8 mouse cellular contexts compared by ENCODE assay signal in genomic region chr19:4711601-4712155, GRCm38 (mm10). TPM values are rescaled to one million over a fixed set of nuclear protein-coding genes. Genes with fewer than 3 reads are reported as not detected.
DNase-seq lines count a peak whose midpoint lies in the region; ATAC-seq and TF ChIP-seq lines count a peak whose summit lies in the region.

No protein-coding gene starts in this region.

- H3K27ac ChIP-seq in heart, postnatal 0 days (ENCODE audit: low read depth): no peak overlapping the region
- no peak overlapping the region for H3K27ac ChIP-seq in heart, adult 2 months
- H3K27ac ChIP-seq in forebrain, embryonic 11.5 days (ENCODE audit: low read depth, low read length): peak overlapping the region; percentile 74
- no peak overlapping the region for H3K27ac ChIP-seq in liver, embryonic 14.5 days

- intact Hi-C loops in heart, adult 2 months (cut with DNase I): no loop called here

- no peak for DNase-seq in heart, postnatal 0 days (ENCODE audit: low spot score)
- no peak for DNase-seq in heart, adult 2 months
- peak; percentile 86 for DNase-seq in brain, embryonic 14.5 days (ENCODE audit: low read depth)
- DNase-seq in forebrain, embryonic 11.5 days (ENCODE audit: low spot score): peak; percentile 87
- DNase-seq in liver, embryonic 14.5 days (ENCODE audit: low read depth in 3 of 3, low spot score in 3 of 3): no peak
- DNase-seq in ovary, postnatal 14 days (ENCODE audit: low spot score): no peak
- no peak for DNase-seq in natural killer cell, adult 2 months (ENCODE audit: low spot score in 2 of 2)

- H3K4me3 ChIP-seq in heart, postnatal 0 days (ENCODE audit: low read depth, low read length): peak overlapping the region; percentile 53
- H3K4me3 ChIP-seq in heart, adult 2 months: no peak overlapping the region
- peak overlapping the region; percentile 75 for H3K4me3 ChIP-seq in forebrain, embryonic 11.5 days (ENCODE audit: low read depth, low read length)
- H3K4me3 ChIP-seq in liver, embryonic 14.5 days (ENCODE audit: insufficient read depth in 1 of 2, low read depth in 2 of 2, low read length in 2 of 2): peak overlapping the region in 1 of 2 experiments; percentile 30; a peak in 2 of 4 replicates

- peaks cover 12% of the 10 kb centered on the region; the same call in 1 of the 2 replicates for H3K4me1 ChIP-seq in heart, postnatal 0 days (ENCODE audit: control insufficient read depth, insufficient read depth)
- H3K4me1 ChIP-seq in heart, adult 2 months (ENCODE audit: control insufficient read depth, insufficient read depth, low read length): no peaks in the 10 kb centered on the region
- peaks cover 5% of the 10 kb centered on the region; the same call in 1 of the 2 replicates for H3K4me1 ChIP-seq in forebrain, embryonic 11.5 days (replicated peaks; ENCODE audit: control insufficient read depth, insufficient read depth, low read length)
- no peaks in the 10 kb centered on the region for H3K4me1 ChIP-seq in liver, embryonic 14.5 days (replicated peaks; ENCODE audit: control insufficient read depth in 2 of 2, insufficient read depth in 2 of 2, low read length in 1 of 2)

- no peak for TF ChIP-seq POLR2A in heart, adult 2 months (IDR thresholded peaks at IDR 0.05; ENCODE audit: insufficient read depth, low read depth, low read length)
- peak; percentile 59; the same call in 1 of the 2 replicates for TF ChIP-seq POLR2A in brain, embryonic 14.5 days (IDR thresholded peaks at IDR 0.05; ENCODE audit: borderline replicate concordance, extremely low read depth, insufficient read depth, insufficient read length, poor library complexity, severe bottlenecking)

- 2% methylated on average over 44 of the region's 65 CpGs for WGBS in heart, postnatal 0 days
- WGBS in heart, adult 2 months: 3% methylated on average over 57 of the region's 65 CpGs
- WGBS in forebrain, embryonic 11.5 days: under 1% methylated on average over 49 of the region's 65 CpGs
- WGBS in liver, embryonic 14.5 days (ENCODE audit: insufficient replicate concordance): 2% methylated on average over 57 of the region's 65 CpGs

- H3K4me2 ChIP-seq in heart, postnatal 0 days (ENCODE audit: low read depth, low read length): peak overlapping the region; percentile 94
- peak overlapping the region; percentile 92 for H3K4me2 ChIP-seq in forebrain, embryonic 11.5 days (ENCODE audit: low read depth, low read length, severe bottlenecking)
- peak overlapping the region; percentile 54 for H3K4me2 ChIP-seq in liver, embryonic 14.5 days (ENCODE audit: low read depth)

- TF ChIP-seq CTCF in heart, postnatal 0 days (IDR thresholded peaks at IDR 0.05; ENCODE audit: low read depth): no peak
- TF ChIP-seq CTCF in heart, adult 2 months (IDR thresholded peaks at IDR 0.05): no peak
- no peak for TF ChIP-seq CTCF in brain, embryonic 14.5 days (IDR thresholded peaks at IDR 0.05; ENCODE audit: borderline replicate concordance, extremely low read depth, insufficient read depth, insufficient read length)
- TF ChIP-seq CTCF in liver, embryonic 14.5 days (IDR thresholded peaks at IDR 0.05; ENCODE audit: low read depth): no peak

- no peaks in the 10 kb centered on the region for H3K36me3 ChIP-seq in heart, postnatal 0 days (replicated peaks; ENCODE audit: control insufficient read depth, insufficient read depth, low read length)
- H3K36me3 ChIP-seq in heart, adult 2 months (ENCODE audit: control insufficient read depth, insufficient read depth, low read length): no peaks in the 10 kb centered on the region
- no peaks in the 10 kb centered on the region for H3K36me3 ChIP-seq in forebrain, embryonic 11.5 days (ENCODE audit: control insufficient read depth, insufficient read depth, low read length)
- no peaks in the 10 kb centered on the region for H3K36me3 ChIP-seq in liver, embryonic 14.5 days (replicated peaks; ENCODE audit: control insufficient read depth, insufficient read depth, low read depth)

- H3K79me2 ChIP-seq in heart, adult 2 months (replicated peaks; ENCODE audit: control insufficient read depth, insufficient read depth, low read length): no peaks in the 10 kb centered on the region

- H3K27me3 ChIP-seq in heart, postnatal 0 days (ENCODE audit: control insufficient read depth, insufficient read depth, low read length): peaks cover 70% of the 10 kb centered on the region
- peaks cover 10% of the 10 kb centered on the region for H3K27me3 ChIP-seq in heart, adult 2 months (ENCODE audit: control insufficient read depth, insufficient read depth, low read length)
- peaks cover 3% of the 10 kb centered on the region for H3K27me3 ChIP-seq in forebrain, embryonic 11.5 days (ENCODE audit: control insufficient read depth, insufficient read depth, low read length)
- peaks cover 51% of the 10 kb centered on the region for H3K27me3 ChIP-seq in liver, embryonic 14.5 days (ENCODE audit: control insufficient read depth, insufficient read depth, low read length)

- peak; percentile 27; the same call in 1 of the 2 replicates for ATAC-seq in heart, postnatal 0 days (ENCODE audit: insufficient read depth, low read depth)
- peak; percentile 67 for ATAC-seq in forebrain, embryonic 11.5 days (replicated peaks; ENCODE audit: low FRiP score)
- no peak for ATAC-seq in liver, embryonic 14.5 days (ENCODE audit: insufficient read depth)
- no peak for ATAC-seq in inflammation-experienced regulatory T-cells, adult 6 months

- H3K9me3 ChIP-seq in heart, postnatal 0 days (replicated peaks; ENCODE audit: control insufficient read depth, low read length): no peaks in the 10 kb centered on the region
- H3K9me3 ChIP-seq in forebrain, embryonic 11.5 days (ENCODE audit: control insufficient read depth, low read length): no peaks in the 10 kb centered on the region
- H3K9me3 ChIP-seq in liver, embryonic 14.5 days (ENCODE audit: control insufficient read depth, low read length): no peaks in the 10 kb centered on the region

- H3K9ac ChIP-seq in heart, postnatal 0 days (replicated peaks; ENCODE audit: low read depth, low read length): no peak overlapping the region
- H3K9ac ChIP-seq in heart, adult 2 months (ENCODE audit: low read depth, low read length): no peak overlapping the region
- H3K9ac ChIP-seq in forebrain, embryonic 11.5 days (ENCODE audit: low read length): peak overlapping the region; percentile 88
- H3K9ac ChIP-seq in liver, embryonic 14.5 days (replicated peaks): no peak overlapping the region

- no peak for TF ChIP-seq EP300 in heart, postnatal 0 days (IDR thresholded peaks at IDR 0.05; ENCODE audit: low read depth)
- no peak for TF ChIP-seq EP300 in heart, adult 2 months (IDR thresholded peaks at IDR 0.05; ENCODE audit: insufficient read depth, low read depth, low read length)
- no peak for TF ChIP-seq EP300 in liver, embryonic 14.5 days (IDR thresholded peaks at IDR 0.05; ENCODE audit: low read depth)

RNA-seq across cellular contexts. Expression of gene Sptbn2, which starts 0.7 kb away (rescaled TPM):
- total RNA-seq in heart, postnatal 0 days (2014; rRNA removed; ENCODE audit: low replicate concordance): 0.04 TPM in 2 replicates
- 0.05 and 0.12 TPM in 2 replicates for polyA plus RNA-seq in heart, postnatal 0 days (2015; fragmentation: Nextera tagmentation; extraction: Ambion mirVana)
- total RNA-seq in heart, adult 2 months (2021): under 1 TPM; 0.23 to 0.27 TPM
- polyA plus RNA-seq in heart, adult 2 months (2012; rRNA removed): 0.18 and 0.20 TPM in 2 replicates
- polyA plus RNA-seq in brain, embryonic 14.5 days (2012; rRNA removed): 23.4 and 57.0 TPM in 2 replicates
- polyA plus RNA-seq in forebrain, embryonic 11.5 days (2014; fragmentation: Nextera tagmentation; extraction: Ambion mirVana): 15.2 and 16.7 TPM in 2 replicates
- 0.04 and 0.08 TPM in 2 replicates for polyA plus RNA-seq in liver, embryonic 14.5 days (2012; rRNA removed)
- polyA plus RNA-seq in liver, embryonic 14.5 days (2014; fragmentation: Nextera tagmentation; extraction: Ambion mirVana): 0.03 and 0.15 TPM in 2 replicates
- polyA plus RNA-seq in inflammation-experienced regulatory T-cells, adult 6 months (2017; shearing (Covaris generic)): under 1 TPM in 2 of 3 experiments, not detected in 1; 0.17 to 0.20 TPM

RNA-seq across cellular contexts. Expression of gene Gm960, which starts 13.2 kb away (rescaled TPM):
- 0.43 TPM in 1 of 2 replicates, not detected in the other for total RNA-seq in heart, postnatal 0 days (2014; rRNA removed; ENCODE audit: low replicate concordance)
- 0.54 and 1.6 TPM in 2 replicates for polyA plus RNA-seq in heart, postnatal 0 days (2015; fragmentation: Nextera tagmentation; extraction: Ambion mirVana)
- not detected for total RNA-seq in heart, adult 2 months (2021)
- polyA plus RNA-seq in heart, adult 2 months (2012; rRNA removed): not detected in 2 replicates
- polyA plus RNA-seq in brain, embryonic 14.5 days (2012; rRNA removed): 3.3 and 4.3 TPM in 2 replicates
- polyA plus RNA-seq in forebrain, embryonic 11.5 days (2014; fragmentation: Nextera tagmentation; extraction: Ambion mirVana): 4.6 and 4.9 TPM in 2 replicates
- 0.01 and 0.20 TPM in 2 replicates for polyA plus RNA-seq in liver, embryonic 14.5 days (2012; rRNA removed)
- polyA plus RNA-seq in liver, embryonic 14.5 days (2014; fragmentation: Nextera tagmentation; extraction: Ambion mirVana): 0.75 TPM in 1 of 2 replicates, not detected in the other
- polyA plus RNA-seq in inflammation-experienced regulatory T-cells, adult 6 months (2017; shearing (Covaris generic)): not detected

RNA-seq across cellular contexts. Expression of gene Rbm4b, which starts 44.6 kb away (rescaled TPM):
- total RNA-seq in heart, postnatal 0 days (2014; rRNA removed; ENCODE audit: low replicate concordance): 9.3 and 30.2 TPM in 2 replicates
- polyA plus RNA-seq in heart, postnatal 0 days (2015; fragmentation: Nextera tagmentation; extraction: Ambion mirVana): 20.3 and 22.5 TPM in 2 replicates
- total RNA-seq in heart, adult 2 months (2021): 1 to 10 TPM; 6.3 to 6.5 TPM
- polyA plus RNA-seq in heart, adult 2 months (2012; rRNA removed): 5.1 and 6.9 TPM in 2 replicates
- 97.3 and 97.9 TPM in 2 replicates for polyA plus RNA-seq in brain, embryonic 14.5 days (2012; rRNA removed)
- polyA plus RNA-seq in forebrain, embryonic 11.5 days (2014; fragmentation: Nextera tagmentation; extraction: Ambion mirVana): 136 and 139 TPM in 2 replicates
- polyA plus RNA-seq in liver, embryonic 14.5 days (2012; rRNA removed): 3.3 and 3.4 TPM in 2 replicates
- 8.4 and 9.5 TPM in 2 replicates for polyA plus RNA-seq in liver, embryonic 14.5 days (2014; fragmentation: Nextera tagmentation; extraction: Ambion mirVana)
- 100 to 1,000 TPM in 1 of 3 experiments, 10 to 100 TPM in 2; 59.9 to 134 (median 96.8) TPM for polyA plus RNA-seq in inflammation-experienced regulatory T-cells, adult 6 months (2017; shearing (Covaris generic))

Comparison
In these comparisons a context has a peak if more than half of its experiments do, and no peak if none do; other contexts are left out.
1. ATAC-seq: peak in heart, postnatal 0 days (single experiment) and forebrain, embryonic 11.5 days (single experiment); none in liver, embryonic 14.5 days (single experiment) and inflammation-experienced regulatory T-cells, adult 6 months (single experiment).
2. DNase-seq: peak in brain, embryonic 14.5 days (single experiment) and forebrain, embryonic 11.5 days (single experiment); none in heart, postnatal 0 days (single experiment), heart, adult 2 months (0 of 2), liver, embryonic 14.5 days (0 of 3), ovary, postnatal 14 days (single experiment) and natural killer cell, adult 2 months (0 of 2).
3. RNA of gene Sptbn2, which starts 0.7 kb away (polyA plus RNA-seq): 23.4 to 57.0 TPM in brain, embryonic 14.5 days and 15.2 to 16.7 TPM in forebrain, embryonic 11.5 days; 0.18 to 0.20 TPM in heart, adult 2 months, 0.17 to 0.20 TPM in inflammation-experienced regulatory T-cells, adult 6 months, 0.05 to 0.12 TPM in heart, postnatal 0 days and 0.03 to 0.15 TPM in liver, embryonic 14.5 days; every median in the first group is over 10 times any median in the second.
4. Peak in every context shown above with its lines, with median percentiles within 50 percentile points of each other: H3K4me2 ChIP-seq.